Mouse (Mus musculus) limb, embryonic 11.5 days (tissue): ENCODE data around the gene Prss50. TPM values are rescaled to one million over a fixed set of nuclear protein-coding genes. Genes with fewer than 3 reads are reported as not detected.

Experiments
- ATAC-seq: fragments of 200-750 bp; cut with Nextera tagmentation; 2 replicates; pipeline ENCODE4 v1.8.0; 2017; ENCODE audit warnings: low read depth; ENCODE audit not compliant: insufficient number of reproducible peaks, low FRiP score, low TSS enrichment
- DNase-seq: peaks from one replicate; pipeline ENCODE4 v3.0.0-alpha.2; 2015; ENCODE audit warnings: low spot score
- H3K27ac ChIP-seq: fragments of 300-500 bp; sonication (generic); replicated peaks from 2 replicates; pipeline ENCODE4 v1.5.1; 2014; ENCODE audit warnings: low read depth, mild to moderate bottlenecking, low read length
- H3K27me3 ChIP-seq: fragments of 300-500 bp; sonication (generic); 2 replicates; pipeline ENCODE4 v1.6.1; 2014; ENCODE audit warnings: mild to moderate bottlenecking, low read length, mixed read lengths; ENCODE audit not compliant: control insufficient read depth, insufficient read depth
- H3K36me3 ChIP-seq: fragments of 300-500 bp; sonication (generic); 2 replicates; pipeline ENCODE4 v1.6.1; 2014; ENCODE audit warnings: mild to moderate bottlenecking, low read length, moderate library complexity, mixed read lengths; ENCODE audit not compliant: control insufficient read depth, insufficient read depth
- H3K4me1 ChIP-seq: fragments of 300-500 bp; sonication (generic); 2 replicates; pipeline ENCODE4 v1.6.1; 2014; ENCODE audit warnings: low read length, mixed read lengths; ENCODE audit not compliant: control insufficient read depth, insufficient read depth
- H3K4me2 ChIP-seq: fragments of 300-500 bp; sonication (generic); 2 replicates; pipeline ENCODE4 v1.6.1; 2014; ENCODE audit warnings: low read depth, mild to moderate bottlenecking, moderate library complexity; ENCODE audit not compliant: severe bottlenecking
- H3K4me3 ChIP-seq: fragments of 300-500 bp; sonication (generic); 2 replicates; pipeline ENCODE4 v1.5.1; 2014; ENCODE audit warnings: low read depth, low read length
- H3K9ac ChIP-seq: fragments of 300-500 bp; sonication (generic); 2 replicates; pipeline ENCODE4 v1.6.1; 2014; ENCODE audit warnings: mild to moderate bottlenecking, low read length
- H3K9me3 ChIP-seq: fragments of 300-500 bp; sonication (generic); 2 replicates; pipeline ENCODE4 v1.6.1; 2016; ENCODE audit warnings: low read length; ENCODE audit not compliant: control insufficient read depth
- WGBS: fragments of 180-500 bp; shearing (Covaris S2); extraction: QIAGEN DNeasy Blood & Tissue Kit; methylation state at CpG from one replicate; pipeline ENCODE4 v1.1.7; 2014; 5-methylcytosine and 5-hydroxymethylcytosine counted together
- polyA plus RNA-seq: library from polyadenylated mRNA; unstranded; fragments of >200 nt; fragmentation: Nextera tagmentation; extraction: Ambion mirVana; gene quantifications from 2 replicates; pipeline ENCODE4 v1.2.1, GENCODE M21; 2014

Gene Prss50
- polyA plus RNA-seq, 1 experiment from 2014 or later, result 0.69 TPM

DNA sequence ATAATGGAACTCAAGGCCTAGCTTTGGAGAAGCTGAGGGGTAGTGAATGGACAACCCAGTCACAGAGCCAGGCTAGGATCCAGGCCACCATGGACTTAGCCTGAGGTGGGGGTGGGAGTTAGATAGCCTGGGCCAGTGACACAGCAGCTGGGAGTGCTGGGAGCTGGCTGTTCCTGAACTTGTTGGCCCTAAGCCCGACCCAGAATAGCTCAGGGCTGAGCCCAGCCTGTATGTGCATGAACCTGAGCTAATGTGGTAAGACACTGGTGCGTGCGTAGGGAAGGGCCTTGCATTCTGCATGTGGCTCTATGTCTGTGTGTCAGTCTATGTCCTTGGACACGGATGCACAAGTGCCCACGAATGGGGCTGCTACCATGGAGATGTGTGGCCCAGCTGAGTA, 20.1 kb downstream of the Prss50 start:
- WGBS, result 87% methylated on average over 5 of the region's 5 CpGs
- no peak overlapping the region for H3K9ac ChIP-seq

DNA sequence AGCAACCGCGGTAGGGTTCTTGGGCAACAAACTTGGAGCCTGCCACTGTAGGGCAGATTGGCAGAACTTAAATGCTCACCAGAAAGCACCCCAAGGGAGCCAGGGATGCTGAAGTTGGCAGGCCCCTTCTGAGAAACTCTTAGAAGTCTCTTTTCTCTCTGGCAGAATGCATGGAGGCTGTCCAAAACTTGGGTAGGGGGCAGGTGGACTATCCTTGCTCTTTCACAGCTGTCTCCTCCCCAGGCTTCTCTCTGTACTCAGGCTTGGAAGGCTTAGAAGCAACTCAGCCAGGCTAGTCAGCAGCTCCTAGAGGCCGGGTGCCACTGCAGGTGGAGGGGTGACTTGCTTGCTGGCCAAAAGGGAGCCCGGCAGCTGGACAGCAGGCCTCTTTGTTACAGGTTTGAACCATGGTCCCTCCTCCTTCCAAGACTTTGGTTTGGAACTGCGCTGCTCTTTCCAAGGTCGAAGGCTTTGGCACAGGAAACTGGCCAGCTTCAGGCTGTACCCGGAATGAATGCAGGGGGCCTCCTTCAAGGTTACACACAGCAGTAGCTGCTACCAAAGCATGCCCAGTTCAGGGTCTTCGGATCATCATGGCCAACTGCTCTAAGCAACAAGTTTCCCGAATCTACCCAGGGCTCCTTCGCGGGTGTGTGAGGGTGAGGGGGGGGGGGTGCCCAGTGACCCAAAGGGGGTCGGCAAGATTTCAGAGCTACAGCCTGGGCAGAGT, 21.6 kb downstream of the Prss50 start, which contains the start of gene Als2cl:
Gene Als2cl (plus strand): TSS at position 680 of the 730 bp plus-strand sequence.
- DNase-seq, result peak; percentile 41
- Histone ChIP-seq H3K4me1 (peaks cover 14% of the 10 kb centered on the region), H3K4me2 (peak within 1 kb of the TSS; percentile 96), H3K9me3 (no peaks in the 10 kb centered on the region), H3K27ac (no peak within 1 kb of the TSS), H3K27me3 (peaks cover 23% of the 10 kb centered on the region), H3K9ac (peak within 1 kb of the TSS; percentile 66), H3K4me3 (peak within 1 kb of the TSS; percentile 54), H3K36me3 (no peaks in the 10 kb centered on the region)
- 16% methylated on average over 12 of the region's 12 CpGs for WGBS
- peak; percentile 10; the same call in 1 of the 2 replicates for ATAC-seq

More for the DNA sequence above, 20.1 kb downstream of the Prss50 start:
- ATAC-seq, result no peak
- Histone ChIP-seq H3K4me3 (no peak overlapping the region), H3K4me2 (no peak overlapping the region), H3K27me3 (peaks cover 37% of the 10 kb centered on the region), H3K9me3 (no peaks in the 10 kb centered on the region), H3K4me1 (peaks cover 22% of the 10 kb centered on the region), H3K27ac (no peak overlapping the region), H3K36me3 (no peaks in the 10 kb centered on the region)
- no peak for DNase-seq

DNA sequence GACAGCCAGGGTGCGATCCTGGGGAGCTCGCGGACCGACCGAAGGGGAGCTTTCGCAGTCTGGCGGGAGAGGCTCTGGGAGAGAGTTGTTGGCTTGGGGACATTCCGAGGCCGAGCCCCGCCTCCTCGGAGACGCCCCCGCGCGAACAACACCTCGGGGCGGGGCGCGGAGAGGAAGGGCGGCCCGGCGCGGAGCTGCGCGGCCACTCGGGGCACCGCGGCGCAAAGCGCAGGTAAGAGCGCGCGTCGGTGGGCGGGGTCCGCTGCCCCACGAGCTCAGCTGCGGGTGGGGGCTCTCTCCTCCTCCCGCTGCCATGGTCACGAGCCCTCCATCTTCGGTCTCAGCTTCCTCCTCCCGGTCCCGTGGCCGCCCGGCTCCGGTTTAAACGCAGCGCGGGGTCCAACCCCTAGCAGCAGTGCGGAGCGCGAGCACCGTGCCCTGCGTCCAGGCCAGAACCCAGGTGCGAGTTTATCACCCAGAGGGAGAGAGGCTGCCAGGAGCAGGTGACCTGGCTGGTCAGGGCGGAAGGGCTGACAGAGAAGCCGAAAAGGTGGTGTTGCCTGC, 22.3 kb downstream of the Prss50 start, which contains the start of gene Tmie:
Gene Tmie (minus strand): TSS at position 116 of the 564 bp plus-strand sequence.
- Histone ChIP-seq H3K9ac (peak within 1 kb of the TSS; percentile 66), H3K9me3 (no peaks in the 10 kb centered on the region), H3K4me3 (peak within 1 kb of the TSS; percentile 54), H3K27me3 (peaks cover 23% of the 10 kb centered on the region), H3K36me3 (no peaks in the 10 kb centered on the region), H3K4me1 (peaks cover 7% of the 10 kb centered on the region; the same call in 1 of the 2 replicates), H3K4me2 (peak within 1 kb of the TSS; percentile 96), H3K27ac (no peak within 1 kb of the TSS)
- ATAC-seq (peak; percentile 68; the same call in 1 of the 2 replicates), DNase-seq (peak; percentile 67)
- under 1% methylated on average over 57 of the region's 57 CpGs for WGBS

- Histone ChIP-seq H3K36me3 (no peaks in the 10 kb centered on the region), H3K4me3 (peak overlapping the region; percentile 54; the same call in 1 of the 2 replicates), H3K9ac (no peak overlapping the region), H3K9me3 (no peaks in the 10 kb centered on the region), H3K27me3 (peaks cover 23% of the 10 kb centered on the region), H3K4me1 (0 out of 2 replicates have a peak, but pooled peaks cover 2% of the 10 kb centered on the region), H3K27ac (no peak overlapping the region), H3K4me2 (peak overlapping the region; percentile 96; the same call in 1 of the 2 replicates)
- 83% methylated on average over 4 of the region's 4 CpGs for WGBS
- DNase-seq (no peak), ATAC-seq (no peak)
Measured at GRCm38 (mm10) chr9:110880772-110881171, 23.0 kb downstream of the Prss50 start.

DNA sequence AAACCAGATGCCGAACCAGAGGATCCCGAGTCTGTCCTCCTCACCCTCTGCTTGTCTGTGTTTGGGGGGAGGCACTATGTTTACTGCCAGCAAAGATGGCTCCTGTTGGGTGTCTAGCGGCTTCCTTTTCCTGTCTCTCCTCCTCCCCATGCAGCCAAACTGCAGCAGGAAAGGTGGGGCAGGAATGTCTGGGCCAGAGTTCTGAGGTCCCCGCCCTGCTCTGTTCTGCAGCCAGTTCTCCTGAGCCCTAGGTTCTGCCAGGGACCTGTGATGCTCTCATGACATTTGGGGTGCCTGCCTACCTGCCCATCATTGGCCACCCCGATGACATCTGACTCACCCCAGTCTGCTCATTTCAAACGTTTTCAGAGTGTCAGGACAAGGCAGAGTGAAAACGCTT, 24.2 kb downstream of the Prss50 start:
- H3K27ac ChIP-seq, result no peak overlapping the region
- no peak overlapping the region for H3K4me2 ChIP-seq
- no peak for DNase-seq
- no peak overlapping the region for H3K9ac ChIP-seq
- 71% methylated on average over 7 of the region's 7 CpGs for WGBS
- H3K36me3 ChIP-seq, result no peaks in the 10 kb centered on the region
- ATAC-seq, result no peak
- H3K27me3 ChIP-seq, result peaks cover 23% of the 10 kb centered on the region
- 0 out of 2 replicates have a peak, but pooled peaks cover 2% of the 10 kb centered on the region for H3K4me1 ChIP-seq
- no peak overlapping the region for H3K4me3 ChIP-seq
- H3K9me3 ChIP-seq, result no peaks in the 10 kb centered on the region

GRCm38 (mm10) chr9:110887388-110888303, 29.9 kb downstream of the Prss50 start:
- no peak overlapping the region for H3K4me2 ChIP-seq
- H3K4me1 ChIP-seq, result peaks cover 6% of the 10 kb centered on the region
- H3K9ac ChIP-seq, result no peak overlapping the region
- H3K36me3 ChIP-seq, result no peaks in the 10 kb centered on the region
- no peak overlapping the region for H3K27ac ChIP-seq
- WGBS, result 66% methylated on average over 9 of the region's 9 CpGs
- no peaks in the 10 kb centered on the region for H3K27me3 ChIP-seq
- H3K4me3 ChIP-seq, result no peak overlapping the region
- DNase-seq (no peak), ATAC-seq (no peak)
- no peaks in the 10 kb centered on the region for H3K9me3 ChIP-seq

GRCm38 (mm10) chr9:110888935-110889334, 31.2 kb downstream of the Prss50 start:
- DNase-seq (no peak), ATAC-seq (no peak)
- 91% methylated on average over 14 of the region's 14 CpGs for WGBS
- no peaks in the 10 kb centered on the region for H3K36me3 ChIP-seq
- peaks cover 6% of the 10 kb centered on the region for H3K4me1 ChIP-seq
- no peaks in the 10 kb centered on the region for H3K27me3 ChIP-seq
- no peak overlapping the region for H3K4me2 ChIP-seq
- H3K9me3 ChIP-seq, result no peaks in the 10 kb centered on the region
- H3K27ac ChIP-seq, result no peak overlapping the region
- H3K9ac ChIP-seq, result no peak overlapping the region
- H3K4me3 ChIP-seq, result no peak overlapping the region
